In genomic region chr7:68189211-68189610, GRCm38 (mm10) we compare ENCODE assay signal across 27 mouse cellular contexts.
DNase-seq lines count a peak whose midpoint lies in the region; ATAC-seq and TF ChIP-seq lines count a peak whose summit lies in the region.
"Had no signal": no experiment of that assay in that cellular context is flagged by ENCODE, and none has a peak within 500 bp of the region (broad histone marks: within the 10 kb centered on the region; RNA-seq: fewer than 3 reads in every experiment).

No protein-coding gene starts in this region.

- H3K9ac ChIP-seq in liver, embryonic 12.5 days = 0 out of 2 replicates have a peak overlapping the region, but pooled peaks have one; percentile 29
- H3K9ac ChIP-seq: heart, embryonic 15.5 days; hindbrain, embryonic 15.5 days; intestine, embryonic 15.5 days; limb, embryonic 15.5 days; neural tube, embryonic 12.5 days had no signal

- DNase-seq in G1E (ENCODE audit: low spot score) = peak; percentile 60
- DNase-seq in adrenal gland, postnatal 10 days = no peak
- no peak for DNase-seq in thymus, adult 2 months
- DNase-seq in testis, postnatal 14 days (ENCODE audit: low spot score) = no peak
- no peak for DNase-seq in thymus, adult 18-20 months
- DNase-seq: adrenal gland, postnatal 36 days; cerebellum, adult 8-10 months; gastrocnemius, postnatal 36 days; heart, postnatal 4 days; kidney, adult 8-10 months; kidney, postnatal 10 days; left cerebral cortex, postnatal 4 days; midbrain, embryonic 14.5 days; retina, postnatal 1 day; right cerebral cortex, postnatal 25 days; spleen, adult 18-20 months had no signal

- H3K4me3 ChIP-seq in G1E (ENCODE audit: low read depth, low read length) = peak overlapping the region; percentile 71
- peak overlapping the region; percentile 28 for H3K4me3 ChIP-seq in liver, embryonic 12.5 days
- H3K4me3 ChIP-seq in thymus, adult 2 months (ENCODE audit: control insufficient read depth, insufficient read depth, low read length) = no peak overlapping the region
- H3K4me3 ChIP-seq: embryonic facial prominence, embryonic 10.5 days; heart, embryonic 15.5 days; hindbrain, embryonic 15.5 days; intestine, embryonic 15.5 days; limb, embryonic 15.5 days; neural tube, embryonic 12.5 days had no signal

- H3K27ac ChIP-seq in liver, embryonic 12.5 days = peak overlapping the region; percentile 80
- no peak overlapping the region for H3K27ac ChIP-seq in thymus, adult 2 months (ENCODE audit: control insufficient read depth, insufficient read depth, low read length)
- H3K27ac ChIP-seq: embryonic facial prominence, embryonic 10.5 days; heart, embryonic 15.5 days; hindbrain, embryonic 15.5 days; intestine, embryonic 15.5 days; limb, embryonic 15.5 days; neural tube, embryonic 12.5 days had no signal

- peak; percentile 86 for ATAC-seq in G1E (ENCODE audit: extremely low read depth, insufficient number of reproducible peaks, low FRiP score, poor library complexity, severe bottlenecking)
- peak; percentile 90 for ATAC-seq in common myeloid progenitor, adult 5-6 weeks (replicated peaks; ENCODE audit: low read depth, poor library complexity, severe bottlenecking)
- ATAC-seq in liver, embryonic 12.5 days = peak; percentile 91
- peak; percentile 60 for ATAC-seq in megakaryocyte, adult 5-6 weeks (ENCODE audit: poor library complexity, severe bottlenecking)
- ATAC-seq: forebrain, embryonic 16.5 days; intestine, embryonic 15.5 days had no signal

- peaks cover 47% of the 10 kb centered on the region for H3K4me1 ChIP-seq in G1E (ENCODE audit: insufficient read depth, low read depth, low read length)
- peaks cover 44% of the 10 kb centered on the region for H3K4me1 ChIP-seq in liver, embryonic 12.5 days
- H3K4me1 ChIP-seq in thymus, adult 2 months (replicated peaks; ENCODE audit: control insufficient read depth, insufficient read depth, low read length) = peaks cover 20% of the 10 kb centered on the region
- H3K4me1 ChIP-seq: embryonic facial prominence, embryonic 10.5 days; hindbrain, embryonic 15.5 days; intestine, embryonic 15.5 days; limb, embryonic 15.5 days; neural tube, embryonic 12.5 days had no signal

- no peaks in the 10 kb centered on the region for H3K27me3 ChIP-seq in G1E (ENCODE audit: insufficient read depth, low read length)
- H3K27me3 ChIP-seq in liver, embryonic 12.5 days (replicated peaks) = no peaks in the 10 kb centered on the region
- H3K27me3 ChIP-seq in thymus, adult 2 months (ENCODE audit: control insufficient read depth, insufficient read depth, low read length) = no peaks in the 10 kb centered on the region
- H3K27me3 ChIP-seq: CH12.LX; heart, embryonic 15.5 days; hindbrain, embryonic 15.5 days; intestine, embryonic 15.5 days; limb, embryonic 15.5 days; neural tube, embryonic 12.5 days had no signal

- 4% methylated on average over 6 of the region's 6 CpGs for WGBS in liver, embryonic 12.5 days (ENCODE audit: insufficient replicate concordance)
- WGBS in thymus, adult 2 months = 39% methylated on average over 6 of the region's 6 CpGs

- TF ChIP-seq POLR2A in thymus, adult 2 months (IDR thresholded peaks at IDR 0.05; ENCODE audit: control insufficient read depth, extremely low read depth, insufficient read depth, low read length, poor library complexity) = no peak

- H3K36me3 ChIP-seq in G1E (replicated peaks) = peaks cover 21% of the 10 kb centered on the region
- H3K36me3 ChIP-seq in liver, embryonic 12.5 days = peaks cover 71% of the 10 kb centered on the region
- H3K36me3 ChIP-seq in thymus, adult 2 months (ENCODE audit: control insufficient read depth, insufficient read depth, low read length) = 0 out of 2 replicates have a peak, but pooled peaks cover 4% of the 10 kb centered on the region

- peaks cover 16% of the 10 kb centered on the region for H3K9me3 ChIP-seq in G1E (replicated peaks)
- no peaks in the 10 kb centered on the region for H3K9me3 ChIP-seq in liver, embryonic 12.5 days (replicated peaks)
- H3K9me3 ChIP-seq: embryonic facial prominence, embryonic 10.5 days; heart, embryonic 15.5 days; hindbrain, embryonic 15.5 days; intestine, embryonic 15.5 days; limb, embryonic 15.5 days; neural tube, embryonic 12.5 days had no signal

- H3K4me2 ChIP-seq in liver, embryonic 12.5 days = peak overlapping the region; percentile 60
- H3K4me2 ChIP-seq: heart, embryonic 15.5 days; hindbrain, embryonic 15.5 days; intestine, embryonic 15.5 days; limb, embryonic 15.5 days; neural tube, embryonic 12.5 days had no signal

- no peak for TF ChIP-seq CTCF in G1E (IDR thresholded peaks at IDR 0.05; ENCODE audit: low read depth, low read length)
- no peak for TF ChIP-seq CTCF in thymus, adult 2 months (IDR thresholded peaks at IDR 0.05; ENCODE audit: borderline replicate concordance, control insufficient read depth, extremely low read depth, insufficient read depth, low read length, poor library complexity)
